Mouse (Mus musculus): ENCODE measurements around the gene Ntm.

Ntm gene

DNA sequence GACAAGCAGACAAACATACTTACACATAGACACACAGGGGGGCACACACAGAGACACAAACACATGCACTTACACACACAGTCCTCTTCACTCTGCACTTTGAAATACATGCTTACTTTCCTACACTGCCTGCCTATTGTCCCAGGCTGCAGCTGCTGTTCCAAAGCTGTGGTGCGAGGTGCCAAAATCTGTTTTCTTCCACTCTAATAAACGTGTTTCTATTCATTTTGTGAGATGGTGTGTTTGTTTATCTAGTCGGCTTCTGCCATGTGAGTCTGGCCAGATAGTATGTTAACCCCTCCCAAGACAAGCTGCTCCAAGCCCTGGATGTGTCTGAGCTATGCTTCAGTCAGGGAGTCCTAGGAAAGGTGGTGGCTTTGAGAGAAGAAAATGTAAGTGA is 700.1 kb downstream of the Ntm start:
- in situ Hi-C loops (cut with MseI, MboI): no loop called here

DNA sequence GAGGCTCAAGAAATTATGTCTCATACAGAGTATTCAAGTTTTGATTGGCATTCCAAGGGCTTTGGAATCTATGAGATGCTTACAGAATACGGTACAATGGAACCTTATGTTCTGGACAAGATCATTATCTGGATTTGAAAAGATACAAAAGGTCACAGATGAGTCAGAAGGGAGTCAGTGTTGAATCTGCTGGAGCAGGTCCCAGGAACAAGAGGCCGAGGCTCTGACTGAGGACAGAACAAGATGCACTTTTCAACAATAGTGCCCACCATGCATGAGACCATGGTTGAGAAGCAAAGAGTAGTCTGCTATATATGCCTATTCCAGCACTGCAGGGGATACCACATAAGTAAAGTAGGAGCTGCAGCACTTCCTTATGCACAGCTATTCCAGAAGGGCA is 710.1 kb downstream of the Ntm start:
- in situ Hi-C loops (cut with MseI, MboI): no loop called here

DNA sequence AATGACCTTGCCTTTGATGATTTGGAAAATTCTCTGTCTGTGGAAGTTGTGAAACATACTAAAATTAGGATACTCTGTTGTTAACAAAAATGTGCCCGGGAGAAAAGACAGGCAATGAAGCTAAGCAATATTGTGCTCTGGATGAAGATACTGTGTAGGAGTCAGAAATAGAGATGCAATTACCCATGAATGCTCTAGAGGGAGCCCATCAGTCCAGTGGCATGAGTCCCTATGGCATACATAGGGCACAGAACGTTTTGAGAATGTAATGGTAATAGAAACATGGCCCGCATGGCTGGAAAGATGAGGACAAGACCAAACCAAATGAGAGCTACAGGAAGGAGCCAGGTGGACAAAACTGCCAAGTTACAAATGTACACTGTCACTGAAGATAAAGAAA is 712.1 kb downstream of the Ntm start:
- in situ Hi-C loops (cut with MseI, MboI): no loop called here

DNA sequence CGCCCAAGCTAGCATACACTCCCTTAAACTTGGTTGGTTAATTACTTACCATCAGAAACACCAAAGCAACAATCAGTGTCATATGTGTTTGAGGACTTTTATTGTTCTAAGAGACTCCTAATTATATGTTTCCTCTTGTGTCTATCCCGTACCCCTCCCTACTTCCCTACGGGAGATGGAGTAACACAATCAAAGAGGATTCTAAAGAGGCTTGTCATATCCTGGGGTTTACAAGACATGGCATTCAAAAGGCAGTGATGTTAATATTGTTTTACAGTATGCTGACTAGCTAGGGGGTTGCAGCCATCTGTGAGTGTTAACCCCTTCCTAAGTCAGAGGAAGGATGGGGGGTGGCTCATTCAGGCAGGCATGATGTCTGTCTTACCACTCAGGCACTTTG is 715.1 kb downstream of the Ntm start:
- in situ Hi-C loops (cut with MseI, MboI): no loop called here

DNA sequence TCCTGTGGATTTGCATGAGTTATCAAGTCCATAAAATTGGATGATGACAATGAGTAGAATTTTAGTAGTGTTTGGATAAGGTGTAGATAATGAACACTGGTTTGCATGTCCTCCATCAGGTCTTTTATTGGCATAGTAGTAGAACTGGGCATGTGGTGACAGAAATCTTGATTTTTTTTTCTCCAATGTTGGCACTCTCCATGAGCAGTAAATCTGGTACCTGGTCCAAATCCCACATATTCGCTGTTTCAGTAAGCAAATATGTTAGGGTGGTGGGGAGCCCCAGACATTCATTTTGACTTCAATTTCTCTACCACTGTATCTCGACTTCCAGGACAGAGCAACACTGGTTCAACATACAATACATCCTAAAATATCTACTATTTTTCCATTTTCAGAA is 718.9 kb downstream of the Ntm start:
- in situ Hi-C loops (cut with MseI, MboI): no loop called here

DNA sequence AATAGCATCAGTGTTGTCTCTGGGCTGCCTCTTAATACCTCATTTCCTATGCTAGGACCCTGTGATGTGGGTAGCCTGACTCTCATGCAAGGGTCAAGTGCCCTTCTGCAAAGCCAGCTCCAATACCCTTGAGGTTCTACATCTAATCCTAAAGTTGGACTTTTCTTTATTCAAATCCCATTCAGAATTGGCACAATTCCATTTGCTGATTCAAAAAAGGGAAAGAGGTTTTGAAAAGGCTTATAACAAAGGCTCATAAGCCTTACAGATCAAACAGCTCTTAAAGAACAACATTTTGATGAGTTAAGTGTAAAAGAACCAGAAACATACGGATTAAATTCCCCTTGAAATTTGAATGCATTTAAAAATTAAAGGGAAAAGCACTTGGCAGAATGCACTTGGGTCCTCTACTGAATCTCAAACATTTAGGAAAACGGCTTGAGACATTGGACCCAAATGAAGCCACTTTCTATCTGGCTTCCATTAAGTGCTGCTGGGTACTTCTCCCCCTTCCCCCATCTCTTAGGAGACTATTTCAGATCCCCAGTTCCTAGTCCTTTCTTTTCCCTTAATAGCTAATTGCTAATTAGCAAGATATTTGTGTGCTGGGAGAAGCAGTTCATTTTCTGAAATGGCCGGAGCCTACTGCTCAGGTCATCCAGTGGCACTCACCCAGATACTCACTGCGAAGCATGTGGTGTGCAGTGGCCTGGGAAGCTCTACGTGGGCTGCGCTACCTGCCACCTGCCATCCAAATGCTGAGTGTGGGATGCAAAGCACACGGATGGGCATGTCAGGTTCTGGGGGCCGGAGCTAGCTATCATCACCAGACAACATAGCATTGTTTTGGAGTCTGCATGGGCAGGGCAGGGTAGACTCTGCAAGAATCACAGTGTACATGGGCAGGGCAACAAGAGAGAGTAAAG is 720.2 kb downstream of the Ntm start:
- in situ Hi-C loops (cut with MseI, MboI): no loop called here

DNA sequence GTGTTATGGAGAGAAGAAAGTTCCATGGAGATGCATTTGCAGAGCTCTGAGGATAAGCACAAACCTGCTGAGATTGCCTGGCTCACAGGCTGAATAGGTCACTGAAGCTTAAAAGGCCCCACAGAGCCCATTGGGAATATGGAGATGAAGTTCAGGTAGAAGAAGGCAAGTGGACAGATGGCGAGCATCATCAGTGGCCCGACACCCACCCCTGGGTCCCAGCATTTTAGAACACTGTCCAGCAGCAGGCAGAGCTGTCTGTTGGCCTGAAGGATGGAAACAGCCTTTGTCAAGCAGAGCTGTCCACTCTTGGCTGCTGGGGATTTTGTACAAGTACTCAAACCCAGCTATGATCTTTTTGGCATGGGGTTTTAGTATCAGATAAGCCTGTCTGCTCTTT is 722.1 kb downstream of the Ntm start:
- in situ Hi-C loops (cut with MseI, MboI): no loop called here

DNA sequence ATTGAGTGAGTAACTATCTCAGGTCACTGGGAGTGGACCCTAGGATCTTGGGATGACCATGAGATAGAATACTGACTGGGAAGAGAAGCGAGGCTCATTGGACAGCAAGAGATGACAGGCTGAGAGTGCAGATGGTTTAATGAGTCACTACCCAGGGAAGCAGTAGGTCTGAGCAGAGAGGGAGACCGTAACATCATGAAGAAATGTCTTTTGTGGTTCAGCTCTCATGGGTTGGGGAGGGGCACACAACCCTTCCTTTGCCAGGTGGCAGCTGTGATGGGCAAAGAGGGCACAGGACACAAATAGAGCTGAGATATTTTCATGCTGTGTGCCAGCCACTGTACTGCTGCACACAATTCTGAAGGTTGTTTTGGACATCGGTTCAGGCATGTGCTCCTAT is 724.0 kb downstream of the Ntm start:
- in situ Hi-C loops (cut with MseI, MboI): no loop called here

DNA sequence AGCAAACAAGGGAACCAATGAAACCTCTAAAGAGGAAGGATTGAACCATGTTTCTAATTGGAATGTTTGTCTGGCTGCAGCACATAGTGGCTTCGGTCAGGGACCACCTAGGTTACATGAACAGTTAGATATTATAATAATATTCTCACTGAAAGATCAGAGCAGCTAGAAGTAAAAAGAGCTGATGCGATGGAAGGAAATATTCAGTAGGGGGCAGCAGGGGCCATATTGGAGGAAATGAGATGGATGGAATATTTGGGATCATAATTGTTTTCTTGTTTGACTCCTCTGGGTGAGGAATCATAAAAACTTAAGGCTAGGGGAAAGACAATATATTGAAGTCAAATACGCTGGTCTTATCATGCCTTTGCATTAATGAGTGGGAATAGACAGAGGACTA is 726.2 kb downstream of the Ntm start:
- in situ Hi-C loops (cut with MseI, MboI): no loop called here

DNA sequence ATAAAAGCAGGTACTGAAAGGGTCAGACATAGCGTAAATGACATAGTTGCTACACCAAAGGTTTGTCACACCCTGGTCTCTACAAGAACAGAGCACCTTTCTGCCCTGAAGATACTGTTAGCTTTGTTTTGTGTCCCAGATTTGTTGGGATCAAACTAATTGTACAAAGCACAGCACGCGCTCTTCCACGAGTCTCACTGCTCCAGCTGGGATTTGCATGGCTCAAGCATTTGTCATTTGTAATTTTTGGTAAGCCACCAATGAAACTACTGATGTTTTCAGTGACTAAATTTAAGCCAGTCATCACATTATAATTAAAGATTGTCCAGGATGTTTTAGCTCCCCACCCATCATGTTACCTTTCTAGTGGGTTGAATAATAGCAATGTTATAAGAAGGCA is 735.2 kb downstream of the Ntm start:
- in situ Hi-C loops (cut with MseI, MboI): no loop called here

DNA sequence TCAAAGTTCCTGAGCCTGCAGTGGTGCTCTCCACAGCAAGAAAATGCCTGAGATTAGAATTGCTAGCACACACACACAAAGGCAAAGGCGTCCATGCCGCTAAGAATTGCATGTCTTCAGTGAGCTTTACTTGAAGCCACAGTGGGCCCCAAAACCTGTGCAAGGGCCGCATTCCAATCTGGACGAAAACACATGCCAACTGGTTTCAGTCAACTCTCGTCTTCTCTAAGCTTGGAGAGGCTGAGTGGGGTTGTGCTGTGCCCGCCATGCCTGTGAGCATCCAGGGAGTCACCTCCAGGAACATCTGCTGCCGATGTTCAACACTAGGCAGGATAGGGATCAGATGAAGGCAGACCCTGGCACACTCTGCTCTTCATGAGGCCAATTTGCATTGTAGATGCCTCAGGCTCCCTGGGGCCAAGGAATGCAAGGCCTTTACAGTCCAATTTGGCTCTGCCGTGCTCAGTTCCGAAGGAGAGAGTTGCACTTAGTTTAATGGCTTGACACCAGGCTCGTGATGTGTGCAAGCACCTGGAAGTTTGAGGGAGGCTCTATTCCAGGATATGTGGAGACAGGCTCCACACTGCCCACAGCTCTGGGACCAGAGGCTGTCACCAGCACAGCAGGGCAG is 739.9 kb downstream of the Ntm start:
- in situ Hi-C loops (cut with MseI, MboI): no loop called here

DNA sequence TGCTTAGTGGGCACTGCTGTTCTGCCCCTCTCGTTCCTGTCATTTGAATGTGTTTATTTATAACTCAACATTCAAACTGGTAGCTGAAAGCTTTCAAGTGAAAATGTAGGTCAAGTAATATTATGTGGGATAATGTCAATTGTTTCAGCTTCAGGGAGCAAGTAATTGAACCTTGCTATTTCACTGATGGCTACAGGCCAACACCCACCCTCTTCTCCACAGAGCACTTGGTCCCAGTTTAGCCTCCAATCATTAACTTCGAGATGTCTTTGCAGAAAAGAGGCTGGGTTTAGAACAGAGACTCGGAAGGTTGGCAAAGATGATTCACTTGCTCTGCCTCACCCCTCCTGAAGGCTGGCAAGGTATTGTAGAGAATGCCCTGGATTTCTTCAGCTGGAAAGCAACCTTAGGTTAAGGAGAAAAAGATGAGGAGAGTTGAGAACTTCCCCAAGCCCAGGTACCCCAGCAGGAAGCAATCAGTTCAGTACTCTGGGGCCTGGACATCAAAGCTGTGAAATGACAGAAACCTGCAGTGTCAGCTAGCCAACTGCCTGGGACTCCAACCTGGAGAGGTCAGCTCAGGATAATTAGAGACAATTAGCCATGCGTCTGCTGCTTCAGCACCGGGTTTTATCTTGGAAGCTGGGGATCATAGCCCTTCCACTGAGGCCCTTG is 741.9 kb downstream of the Ntm start:
- in situ Hi-C loops (cut with MseI, MboI): no loop called here

DNA sequence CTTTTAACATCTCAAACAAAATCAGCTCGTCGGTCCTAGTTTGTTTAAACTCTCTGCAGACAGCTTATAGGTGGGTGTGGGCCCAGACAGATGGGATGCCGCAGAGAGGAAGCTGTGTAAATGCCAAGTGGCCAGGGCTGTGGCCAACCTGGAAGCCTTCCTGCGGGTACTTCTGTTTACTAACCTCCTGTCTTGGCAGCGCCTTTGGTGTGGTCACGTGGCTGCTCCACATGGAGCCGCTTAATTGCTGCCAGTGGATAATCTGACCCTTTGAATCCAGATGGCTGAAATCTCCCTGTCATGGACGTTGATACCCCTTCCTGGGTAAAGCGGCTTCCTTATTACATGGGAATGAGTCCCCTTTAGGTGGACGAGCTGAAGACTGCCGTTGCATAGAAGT is 742.4 kb downstream of the Ntm start:
- in situ Hi-C loops (cut with MseI, MboI): no loop called here

DNA sequence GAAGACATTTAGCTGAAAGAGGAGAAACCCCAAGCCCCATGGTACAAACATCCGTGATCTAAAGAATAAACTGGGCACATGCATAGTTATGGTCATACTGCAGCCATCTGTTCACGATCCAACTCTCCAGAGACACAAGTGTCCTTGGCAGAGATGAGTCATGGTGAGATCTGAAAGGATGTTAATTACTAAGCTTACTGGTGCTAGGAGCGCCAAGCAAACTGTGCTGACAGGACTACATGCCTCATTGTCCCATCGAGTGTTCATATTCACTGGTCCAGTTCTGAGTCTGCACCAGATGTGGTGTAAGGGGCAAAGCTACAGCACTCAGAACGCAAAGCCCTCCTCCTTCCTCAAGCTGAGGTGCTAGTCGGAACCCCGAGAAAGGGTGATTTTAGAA is 745.0 kb downstream of the Ntm start:
- in situ Hi-C loops (cut with MseI, MboI): no loop called here

DNA sequence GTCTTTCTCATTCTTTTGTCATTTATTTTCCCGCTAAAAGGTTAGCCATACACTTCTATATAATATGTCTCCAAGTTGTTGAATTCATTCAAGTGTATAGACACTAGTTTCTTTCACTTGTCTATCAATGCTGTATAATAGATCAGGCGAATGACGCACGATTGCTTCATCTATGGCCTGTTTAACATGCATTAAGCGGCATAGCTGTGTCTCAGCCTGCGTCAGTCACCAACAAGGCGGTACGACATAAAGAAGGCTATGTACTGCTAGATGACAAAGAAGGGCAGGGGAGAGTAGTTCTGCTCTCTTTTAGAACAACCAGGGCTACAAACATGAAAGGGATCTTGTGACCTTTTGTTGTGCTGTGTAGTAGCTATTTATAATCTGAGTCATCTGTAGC is 746.4 kb downstream of the Ntm start:
- in situ Hi-C loops (cut with MseI, MboI): no loop called here

DNA sequence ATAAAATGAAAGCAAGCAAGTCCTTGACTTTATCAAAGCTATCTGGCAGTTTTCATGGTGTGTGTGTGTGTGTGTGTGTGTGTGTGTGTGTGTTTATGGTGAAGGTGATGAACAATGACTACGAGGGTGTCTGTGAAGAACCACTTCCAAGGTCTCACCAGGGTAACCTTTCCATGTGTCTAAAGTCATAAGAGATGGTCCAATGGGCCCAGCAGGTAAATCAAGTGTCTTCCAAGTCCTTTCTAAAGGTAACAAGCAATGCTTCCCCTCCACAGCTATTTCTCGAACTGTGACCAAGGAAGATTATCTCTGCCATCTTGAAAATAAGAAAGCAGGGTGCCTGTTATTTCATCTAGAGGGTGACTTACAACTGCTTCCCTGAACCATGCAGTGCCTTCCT is 747.1 kb downstream of the Ntm start:
- in situ Hi-C loops (cut with MseI, MboI): no loop called here

DNA sequence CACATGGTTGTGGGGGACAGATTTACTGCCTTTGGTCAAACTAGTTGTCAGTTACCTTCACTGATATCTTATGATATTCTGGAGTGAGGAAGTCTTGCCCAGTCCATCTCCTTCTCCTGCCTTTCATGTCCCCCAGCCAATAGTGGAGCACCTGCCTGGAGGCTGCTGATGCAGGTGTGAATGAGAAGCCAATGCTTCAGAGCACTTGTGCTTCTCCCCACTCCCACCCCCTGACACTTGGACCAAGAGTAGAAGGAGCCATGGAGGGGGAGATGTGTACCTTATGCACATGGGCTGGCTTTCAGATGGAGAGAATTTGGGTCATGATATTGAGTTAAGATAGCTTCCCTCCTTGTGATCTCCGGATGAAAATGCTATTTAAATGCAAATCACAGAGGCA is 747.7 kb downstream of the Ntm start:
- in situ Hi-C loops (cut with MseI, MboI): no loop called here

DNA sequence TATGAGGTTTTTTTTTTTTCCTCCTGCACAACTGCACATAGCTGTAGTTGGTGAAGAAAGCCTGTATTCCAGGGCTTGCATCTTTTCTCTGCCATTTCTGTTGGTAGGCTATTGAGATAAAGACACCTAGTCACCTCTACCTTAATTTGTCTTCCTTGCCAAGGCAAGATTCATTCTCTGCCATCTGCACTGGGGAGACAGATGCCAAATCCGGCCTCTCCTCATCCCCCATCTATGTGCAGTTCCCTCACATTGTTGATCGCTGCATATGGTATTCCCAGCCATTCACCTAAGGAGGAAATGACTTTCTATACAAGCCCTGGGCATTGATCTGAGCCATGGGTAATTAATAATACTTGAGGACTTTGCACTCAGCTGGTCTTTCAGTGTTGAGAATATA is 753.7 kb downstream of the Ntm start:
- in situ Hi-C loops (cut with MseI, MboI): no loop called here

DNA sequence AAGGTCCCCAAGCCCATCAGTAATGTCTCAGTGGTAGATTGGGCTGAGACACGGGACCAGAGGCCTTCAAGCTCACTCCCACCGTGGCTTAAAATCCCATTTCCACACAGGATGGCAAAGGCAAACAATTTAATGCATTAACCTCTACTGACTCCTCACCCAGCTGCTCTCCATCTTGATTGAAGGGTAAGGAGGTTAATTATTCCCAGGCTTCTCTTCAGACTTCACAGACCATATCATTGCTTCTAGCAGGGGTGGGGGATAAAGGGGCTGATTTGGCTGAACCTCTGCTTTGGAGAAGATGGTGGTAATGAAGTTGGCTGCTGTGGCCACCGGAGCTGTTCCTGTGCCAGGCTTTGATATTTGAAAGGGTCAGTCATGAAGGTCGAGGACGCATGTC is 754.8 kb downstream of the Ntm start:
- in situ Hi-C loops (cut with MseI, MboI): no loop called here

DNA sequence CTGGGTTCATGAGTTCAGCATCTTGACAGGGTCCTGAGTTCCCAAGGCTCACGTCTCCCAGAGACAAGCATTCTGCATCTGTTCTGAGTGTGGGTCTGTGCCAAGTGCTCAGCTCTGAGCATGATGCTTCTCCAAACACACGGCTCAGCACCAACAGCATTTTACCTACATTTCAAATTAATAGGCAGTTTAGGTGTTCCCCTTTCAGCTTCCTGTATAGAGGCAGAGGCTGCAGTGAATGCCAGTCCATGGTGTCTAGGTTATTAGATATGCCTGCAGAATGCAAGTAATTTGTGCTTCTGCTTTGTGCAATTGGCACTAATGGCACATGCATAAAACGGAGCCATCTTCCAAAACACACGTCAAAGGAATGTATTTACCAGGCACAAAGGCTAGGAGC is 757.3 kb downstream of the Ntm start:
- in situ Hi-C loops (cut with MseI, MboI): no loop called here

DNA sequence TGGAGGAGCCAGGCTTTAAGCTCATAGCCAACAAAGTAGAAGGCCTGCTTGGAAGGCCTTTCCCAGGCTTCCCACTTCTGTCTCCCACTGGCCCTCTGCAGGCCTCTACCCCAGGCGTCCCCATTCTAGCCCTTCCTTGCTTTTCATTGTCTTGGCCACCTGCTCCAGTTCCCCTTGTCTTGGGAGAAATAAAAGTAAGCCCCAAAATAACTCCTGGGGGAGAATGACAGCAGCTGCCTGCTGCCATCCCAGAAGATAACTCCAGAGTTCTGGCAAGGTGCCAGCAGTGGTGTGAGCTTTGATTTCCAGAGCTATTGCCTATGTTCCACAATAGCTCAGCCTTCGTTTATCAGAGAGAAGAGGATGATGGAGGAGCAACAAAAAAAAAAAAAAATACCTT is 760.7 kb downstream of the Ntm start:
- in situ Hi-C loops (cut with MseI, MboI): no loop called here

DNA sequence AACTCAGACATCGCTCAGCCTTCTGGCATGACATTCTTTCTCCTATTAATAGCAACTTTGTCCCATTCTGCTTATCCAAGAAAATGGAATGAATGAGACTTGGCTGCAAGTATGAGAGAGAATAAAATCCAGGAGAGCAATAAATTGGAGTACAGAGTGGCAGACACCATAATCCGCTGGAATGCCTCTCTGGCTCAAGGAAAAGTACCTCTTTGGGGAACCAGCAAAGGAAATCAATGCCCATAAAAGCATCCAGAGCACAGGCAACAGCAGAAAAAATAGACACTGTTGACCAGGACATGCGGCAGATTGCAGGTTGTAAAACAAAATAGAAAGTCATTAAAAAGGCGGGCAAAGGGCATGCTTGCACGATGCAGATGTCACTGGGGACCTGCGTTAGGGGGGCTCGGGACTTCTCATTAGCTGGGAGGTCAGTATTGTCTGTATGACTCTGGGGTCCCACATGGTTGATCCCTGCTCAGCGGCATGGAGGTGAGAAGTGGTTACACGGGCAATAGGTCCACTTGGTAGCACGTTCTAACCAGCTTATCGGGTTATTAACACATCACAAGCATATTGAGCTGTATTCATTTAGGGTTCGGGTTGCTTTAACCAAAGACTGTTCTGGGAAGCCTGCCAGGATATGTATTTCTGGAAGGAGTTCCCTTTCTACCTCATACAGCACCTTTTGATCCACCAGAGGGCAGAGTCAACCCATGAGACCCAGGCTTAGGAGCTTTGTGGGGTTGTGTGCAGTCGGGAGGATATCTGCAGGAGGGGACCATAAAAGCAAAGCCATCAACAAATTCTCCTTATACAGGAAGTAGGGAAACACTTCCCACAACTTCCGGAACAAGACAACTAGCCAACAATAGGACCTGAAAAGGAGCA is 761.5 kb downstream of the Ntm start:
- in situ Hi-C loops (cut with MseI, MboI): no loop called here
